ENCODE assay signal across 31 mouse cellular contexts in genomic region chr1:178832571-178832970, GRCm38 (mm10).
"Had no signal": no experiment of that assay in that cellular context is flagged by ENCODE, and none has a peak within 500 bp of the region (broad histone marks: within the 10 kb centered on the region; RNA-seq: fewer than 3 reads in every experiment).

No protein-coding gene starts in this region.

- ATAC-seq: liver, embryonic 12.5 days; liver, postnatal 0 days; lung, postnatal 0 days; midbrain, embryonic 13.5 days; midbrain, embryonic 16.5 days had no signal

- H3K4me2 ChIP-seq: limb, embryonic 12.5 days; limb, embryonic 13.5 days; limb, embryonic 15.5 days; liver, embryonic 11.5 days; liver, embryonic 12.5 days; liver, embryonic 13.5 days; liver, embryonic 15.5 days; lung, embryonic 14.5 days; lung, embryonic 15.5 days; midbrain, embryonic 12.5 days; midbrain, embryonic 13.5 days; neural tube, embryonic 12.5 days had no signal

- H3K4me3 ChIP-seq: left cerebral cortex, adult 2 months; limb, embryonic 10.5 days; limb, embryonic 12.5 days; limb, embryonic 13.5 days; limb, embryonic 15.5 days; liver, embryonic 12.5 days; liver, embryonic 13.5 days; liver, embryonic 15.5 days; lung, embryonic 15.5 days; megakaryocyte, embryonic 14.5 days; midbrain, embryonic 10.5 days; midbrain, embryonic 12.5 days; midbrain, embryonic 13.5 days; myocyte; neural tube, embryonic 12.5 days had no signal

- H3K36me3 ChIP-seq: limb, embryonic 13.5 days; limb, embryonic 15.5 days; liver, embryonic 12.5 days; liver, embryonic 13.5 days; liver, embryonic 15.5 days; lung, embryonic 15.5 days; midbrain, embryonic 10.5 days; midbrain, embryonic 12.5 days; midbrain, embryonic 13.5 days; neural tube, embryonic 12.5 days had no signal

- DNase-seq: left cerebral cortex, postnatal 4 days; liver; liver, embryonic 13.5 days; liver, postnatal 0 days; lung, adult 18-20 months; lung, adult 2 months; lung, embryonic 14.5 days; lung, postnatal 10 days; lung, postnatal 14 days; lung, postnatal 36 days; lung, postnatal 4 days; midbrain, embryonic 14.5 days had no signal

- H3K9me3 ChIP-seq: limb, embryonic 10.5 days; limb, embryonic 12.5 days; limb, embryonic 13.5 days; limb, embryonic 15.5 days; liver, embryonic 12.5 days; liver, embryonic 13.5 days; liver, embryonic 15.5 days; lung, embryonic 15.5 days; megakaryocyte, embryonic 14.5 days; midbrain, embryonic 10.5 days; midbrain, embryonic 12.5 days; midbrain, embryonic 13.5 days; neural tube, embryonic 12.5 days had no signal

- H3K27ac ChIP-seq: left cerebral cortex, adult 2 months; limb, embryonic 10.5 days; limb, embryonic 12.5 days; limb, embryonic 13.5 days; limb, embryonic 15.5 days; liver, embryonic 12.5 days; liver, embryonic 13.5 days; liver, embryonic 14.5 days; liver, embryonic 15.5 days; lung, embryonic 15.5 days; macrophage; midbrain, embryonic 10.5 days; midbrain, embryonic 12.5 days; midbrain, embryonic 13.5 days; neural tube, embryonic 12.5 days had no signal

- H3K9ac ChIP-seq: limb, embryonic 12.5 days; limb, embryonic 13.5 days; limb, embryonic 15.5 days; liver, embryonic 12.5 days; liver, embryonic 13.5 days; liver, embryonic 14.5 days; liver, embryonic 15.5 days; liver, postnatal 0 days; lung, embryonic 14.5 days; lung, embryonic 15.5 days; midbrain, embryonic 12.5 days; midbrain, embryonic 13.5 days; neural tube, embryonic 12.5 days had no signal

- H3K4me1 ChIP-seq: limb, embryonic 15.5 days; liver, embryonic 12.5 days; liver, embryonic 13.5 days; liver, embryonic 15.5 days; lung, embryonic 15.5 days; megakaryocyte, embryonic 14.5 days; midbrain, embryonic 12.5 days; neural tube, embryonic 12.5 days had no signal

- H3K27me3 ChIP-seq: limb, embryonic 12.5 days; limb, embryonic 13.5 days; limb, embryonic 15.5 days; liver, embryonic 12.5 days; liver, embryonic 13.5 days; liver, embryonic 15.5 days; lung, embryonic 15.5 days; megakaryocyte, embryonic 14.5 days; midbrain, embryonic 12.5 days; midbrain, embryonic 13.5 days; neural tube, embryonic 12.5 days had no signal
